Mouse (Mus musculus): ENCODE data around the gene Dpp6. TPM values are rescaled to one million over a fixed set of nuclear protein-coding genes. Genes with fewer than 3 reads are reported as not detected.
"Not testable (repeated sequence)": the region's sequence is repeated elsewhere in the genome, so short reads cannot be mapped to it uniquely, and the experiment has no call there.

The Dpp6 gene
- polyA plus RNA-seq, 1 experiment from 2014 or later = 4.5 TPM

DNA sequence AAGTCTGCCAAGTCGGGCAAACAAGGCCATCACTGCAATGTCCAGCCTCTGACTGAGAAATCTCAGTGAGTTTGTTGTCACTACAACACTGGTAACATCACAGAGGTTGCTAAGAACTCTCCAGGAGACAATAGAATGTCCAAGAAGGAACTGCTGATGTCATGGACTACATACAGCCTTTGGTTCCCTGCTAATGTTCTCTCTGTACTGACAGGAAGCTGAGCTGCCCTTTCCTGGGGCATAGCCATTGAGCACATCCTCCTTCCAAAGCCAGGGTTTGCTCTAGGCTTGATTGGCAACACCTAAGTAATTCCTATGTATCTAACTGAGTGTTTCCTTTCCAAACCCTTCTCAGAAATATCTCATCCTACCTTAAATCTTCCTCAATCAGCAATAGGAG is 684.3 kb downstream of the Dpp6 start, which contains the start of gene Speer4b:
Gene Speer4b (minus strand): TSS at position 101 of the 400 bp plus-strand sequence.
- not testable (repeated sequence) for H3K36me3 ChIP-seq (replicated peaks; ENCODE audit: control insufficient read depth, insufficient read depth, low read depth, low read length); H3K27me3 ChIP-seq (ENCODE audit: control insufficient read depth, insufficient read depth, low read length); H3K4me2 ChIP-seq (ENCODE audit: low read depth, low read length); H3K4me1 ChIP-seq (ENCODE audit: control insufficient read depth, insufficient read depth, low read length); ATAC-seq (replicated peaks; ENCODE audit: insufficient number of reproducible peaks, low FRiP score, low TSS enrichment, low read depth); H3K4me3 ChIP-seq (ENCODE audit: low read depth, low read length); H3K27ac ChIP-seq (replicated peaks; ENCODE audit: low read depth, low read length); H3K9me3 ChIP-seq (replicated peaks; ENCODE audit: control insufficient read depth, low read length); DNase-seq (ENCODE audit: low spot score); H3K9ac ChIP-seq (replicated peaks; ENCODE audit: low read length)
- 63% methylated on average over 1 of the region's 1 CpGs for WGBS

- Histone ChIP-seq H3K36me3 (replicated peaks; ENCODE audit: control insufficient read depth, insufficient read depth, low read depth, low read length) (no peaks in the 10 kb centered on the region), H3K27me3 (ENCODE audit: control insufficient read depth, insufficient read depth, low read length) (no peaks in the 10 kb centered on the region), H3K9me3 (replicated peaks; ENCODE audit: control insufficient read depth, low read length) (no peaks in the 10 kb centered on the region), H3K27ac (replicated peaks; ENCODE audit: low read depth, low read length) (no peak overlapping the region), H3K4me1 (ENCODE audit: control insufficient read depth, insufficient read depth, low read length) (no peaks in the 10 kb centered on the region), H3K9ac (replicated peaks; ENCODE audit: low read length) (no peak overlapping the region), H3K4me2 (ENCODE audit: low read depth, low read length) (no peak overlapping the region), H3K4me3 (ENCODE audit: low read depth, low read length) (no peak overlapping the region)
- ATAC-seq (replicated peaks; ENCODE audit: insufficient number of reproducible peaks, low FRiP score, low TSS enrichment, low read depth) (no peak), DNase-seq (ENCODE audit: low spot score) (no peak)
These were observed 701.7 kb downstream of the Dpp6 start for GRCm38 (mm10) chr5:27518716-27519115.

DNA sequence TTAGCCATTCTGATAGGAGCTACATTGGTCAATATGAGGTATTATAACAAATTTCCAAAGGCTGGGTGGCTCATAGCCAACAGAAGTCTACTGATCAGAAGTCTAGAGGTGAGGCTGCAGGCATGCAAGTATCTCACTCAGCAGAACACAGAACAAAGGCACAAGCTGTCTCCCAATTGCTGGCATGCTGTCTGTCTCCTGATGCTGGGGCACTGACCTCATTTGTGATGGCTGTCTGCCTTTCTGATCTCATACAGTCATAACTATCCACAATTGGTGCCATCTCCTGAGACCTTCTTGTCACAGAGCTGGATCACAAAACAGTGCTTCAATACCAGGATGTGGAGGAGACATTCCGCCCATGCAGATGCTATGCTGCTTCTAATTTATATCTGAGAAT is 709.9 kb downstream of the Dpp6 start:
- Histone ChIP-seq H3K4me2 (ENCODE audit: low read depth, low read length) (no peak overlapping the region), H3K27me3 (ENCODE audit: control insufficient read depth, insufficient read depth, low read length) (no peaks in the 10 kb centered on the region), H3K4me1 (ENCODE audit: control insufficient read depth, insufficient read depth, low read length) (no peaks in the 10 kb centered on the region), H3K36me3 (replicated peaks; ENCODE audit: control insufficient read depth, insufficient read depth, low read depth, low read length) (no peaks in the 10 kb centered on the region), H3K27ac (replicated peaks; ENCODE audit: low read depth, low read length) (no peak overlapping the region), H3K9ac (replicated peaks; ENCODE audit: low read length) (no peak overlapping the region), H3K4me3 (ENCODE audit: low read depth, low read length) (no peak overlapping the region), H3K9me3 (replicated peaks; ENCODE audit: control insufficient read depth, low read length) (no peaks in the 10 kb centered on the region)
- 81% methylated on average over 1 of the region's 1 CpGs for WGBS
- ATAC-seq (replicated peaks; ENCODE audit: insufficient number of reproducible peaks, low FRiP score, low TSS enrichment, low read depth) = no peak
- DNase-seq (ENCODE audit: low spot score) = no peak

- ATAC-seq (replicated peaks; ENCODE audit: insufficient number of reproducible peaks, low FRiP score, low TSS enrichment, low read depth) = 0 out of 2 replicates have a peak, but pooled peaks have one; percentile 52
- WGBS = 20% methylated on average over 2 of the region's 2 CpGs
- Histone ChIP-seq H3K4me2 (ENCODE audit: low read depth, low read length) (no peak overlapping the region), H3K9me3 (replicated peaks; ENCODE audit: control insufficient read depth, low read length) (no peaks in the 10 kb centered on the region), H3K4me1 (ENCODE audit: control insufficient read depth, insufficient read depth, low read length) (no peaks in the 10 kb centered on the region), H3K4me3 (ENCODE audit: low read depth, low read length) (no peak overlapping the region), H3K27ac (replicated peaks; ENCODE audit: low read depth, low read length) (no peak overlapping the region), H3K27me3 (ENCODE audit: control insufficient read depth, insufficient read depth, low read length) (no peaks in the 10 kb centered on the region), H3K36me3 (replicated peaks; ENCODE audit: control insufficient read depth, insufficient read depth, low read depth, low read length) (no peaks in the 10 kb centered on the region), H3K9ac (replicated peaks; ENCODE audit: low read length) (no peak overlapping the region)
- DNase-seq (ENCODE audit: low spot score) = peak; percentile 74
These were observed 727.8 kb downstream of the Dpp6 start for GRCm38 (mm10) chr5:27544816-27545270.

DNA sequence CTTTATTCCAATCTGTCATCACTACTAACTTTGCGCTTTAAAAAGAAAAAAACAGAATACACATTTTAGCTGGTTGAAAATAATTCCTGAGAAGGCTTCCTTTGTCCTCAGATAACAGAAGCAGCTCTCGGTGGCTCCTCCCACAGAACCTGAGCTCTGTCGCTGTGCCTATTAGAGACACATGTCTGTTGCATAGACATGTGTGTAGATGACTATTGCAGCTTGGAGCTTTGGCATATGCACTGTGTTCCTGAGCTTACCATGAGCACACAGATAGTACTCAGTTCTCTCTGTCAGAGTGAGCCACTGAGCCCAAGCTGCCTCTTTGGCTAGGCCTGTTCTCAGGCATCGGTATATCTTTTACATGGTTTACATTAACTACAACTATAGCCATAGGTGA is 732.3 kb downstream of the Dpp6 start:
- Histone ChIP-seq H3K27me3 (ENCODE audit: control insufficient read depth, insufficient read depth, low read length) (no peaks in the 10 kb centered on the region), H3K4me1 (ENCODE audit: control insufficient read depth, insufficient read depth, low read length) (no peaks in the 10 kb centered on the region), H3K36me3 (replicated peaks; ENCODE audit: control insufficient read depth, insufficient read depth, low read depth, low read length) (no peaks in the 10 kb centered on the region), H3K9me3 (replicated peaks; ENCODE audit: control insufficient read depth, low read length) (no peaks in the 10 kb centered on the region), H3K9ac (replicated peaks; ENCODE audit: low read length) (no peak overlapping the region), H3K4me2 (ENCODE audit: low read depth, low read length) (no peak overlapping the region), H3K4me3 (ENCODE audit: low read depth, low read length) (no peak overlapping the region), H3K27ac (replicated peaks; ENCODE audit: low read depth, low read length) (no peak overlapping the region)
- no peak for DNase-seq (ENCODE audit: low spot score)
- ATAC-seq (replicated peaks; ENCODE audit: insufficient number of reproducible peaks, low FRiP score, low TSS enrichment, low read depth) = no peak
- WGBS = 82% methylated on average over 4 of the region's 4 CpGs

DNA sequence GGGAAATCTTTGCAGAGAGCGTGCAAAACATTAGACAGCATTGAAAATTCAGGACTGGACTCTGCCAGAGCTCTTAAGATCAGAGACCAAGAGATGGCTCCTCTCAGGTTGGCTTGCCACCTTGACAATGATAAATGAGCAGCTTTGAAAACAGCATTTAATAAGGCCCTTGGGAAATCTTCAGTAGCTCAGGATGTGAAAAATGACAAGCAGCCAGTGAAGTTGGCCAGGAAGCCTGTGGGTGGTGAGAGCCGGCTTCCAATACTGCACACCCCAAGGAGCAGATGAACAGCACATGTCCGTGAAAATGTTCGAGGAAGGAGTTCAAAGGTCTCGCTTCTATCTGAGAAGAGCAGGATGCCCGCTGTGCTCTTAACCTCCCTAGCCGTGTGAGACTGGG is 748.7 kb downstream of the Dpp6 start:
- Histone ChIP-seq H3K4me2 (ENCODE audit: low read depth, low read length) (no peak overlapping the region), H3K27ac (replicated peaks; ENCODE audit: low read depth, low read length) (no peak overlapping the region), H3K27me3 (ENCODE audit: control insufficient read depth, insufficient read depth, low read length) (no peaks in the 10 kb centered on the region), H3K4me1 (ENCODE audit: control insufficient read depth, insufficient read depth, low read length) (no peaks in the 10 kb centered on the region), H3K36me3 (replicated peaks; ENCODE audit: control insufficient read depth, insufficient read depth, low read depth, low read length) (no peaks in the 10 kb centered on the region), H3K4me3 (ENCODE audit: low read depth, low read length) (no peak overlapping the region), H3K9me3 (replicated peaks; ENCODE audit: control insufficient read depth, low read length) (no peaks in the 10 kb centered on the region), H3K9ac (replicated peaks; ENCODE audit: low read length) (no peak overlapping the region)
- no peak for DNase-seq (ENCODE audit: low spot score)
- no peak for ATAC-seq (replicated peaks; ENCODE audit: insufficient number of reproducible peaks, low FRiP score, low TSS enrichment, low read depth)
- 48% methylated on average over 7 of the region's 7 CpGs for WGBS

DNA sequence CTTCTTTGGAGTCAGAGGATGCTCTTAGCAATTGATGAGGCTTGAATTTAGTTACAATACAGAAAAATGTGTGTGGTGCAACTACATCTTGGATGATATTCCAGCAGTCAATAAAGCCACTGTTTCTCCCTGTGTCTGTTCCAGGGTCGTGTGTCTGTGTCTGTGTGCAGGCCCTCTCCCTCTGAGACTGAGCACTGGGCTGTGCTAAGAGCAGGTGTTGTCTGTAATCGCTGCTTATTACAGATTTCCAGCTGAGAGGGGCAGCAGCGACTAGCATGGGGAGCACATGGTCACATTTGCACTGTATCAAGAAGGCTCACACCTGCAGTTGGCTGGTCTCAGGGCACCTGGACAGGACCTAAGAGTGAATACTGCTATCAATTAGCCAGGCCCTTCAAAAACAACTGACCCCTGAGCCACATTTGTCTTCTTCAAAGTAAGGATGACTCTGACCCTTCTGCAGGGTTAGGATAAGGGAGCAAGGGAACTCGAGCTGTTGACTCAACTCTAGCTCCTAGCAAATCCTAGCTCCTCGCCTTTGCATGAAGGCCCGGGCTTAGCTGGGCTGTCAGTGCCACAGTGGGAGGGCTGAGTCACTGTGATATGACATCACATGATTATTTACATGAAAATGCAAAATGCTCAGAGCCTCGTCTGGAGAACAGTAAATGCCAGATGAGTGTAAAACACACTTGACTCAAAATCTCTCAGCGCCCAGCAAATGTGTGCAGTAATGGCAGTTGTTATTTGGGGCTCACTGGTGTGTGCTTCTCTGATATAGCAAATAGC is 771.2 kb downstream of the Dpp6 start:
- H3K4me2 ChIP-seq (ENCODE audit: low read depth, low read length) = no peak overlapping the region
- WGBS = 61% methylated on average over 8 of the region's 8 CpGs
- no peak overlapping the region for H3K9ac ChIP-seq (replicated peaks; ENCODE audit: low read length)
- ATAC-seq (replicated peaks; ENCODE audit: insufficient number of reproducible peaks, low FRiP score, low TSS enrichment, low read depth) = no peak
- no peak overlapping the region for H3K27ac ChIP-seq (replicated peaks; ENCODE audit: low read depth, low read length)
- no peaks in the 10 kb centered on the region for H3K4me1 ChIP-seq (ENCODE audit: control insufficient read depth, insufficient read depth, low read length)
- H3K36me3 ChIP-seq (replicated peaks; ENCODE audit: control insufficient read depth, insufficient read depth, low read depth, low read length) = no peaks in the 10 kb centered on the region
- no peaks in the 10 kb centered on the region for H3K27me3 ChIP-seq (ENCODE audit: control insufficient read depth, insufficient read depth, low read length)
- no peak for DNase-seq (ENCODE audit: low spot score)
- no peaks in the 10 kb centered on the region for H3K9me3 ChIP-seq (replicated peaks; ENCODE audit: control insufficient read depth, low read length)
- no peak overlapping the region for H3K4me3 ChIP-seq (ENCODE audit: low read depth, low read length)

- Histone ChIP-seq H3K4me2 (ENCODE audit: low read depth, low read length) (no peak overlapping the region), H3K27ac (replicated peaks; ENCODE audit: low read depth, low read length) (no peak overlapping the region), H3K9ac (replicated peaks; ENCODE audit: low read length) (no peak overlapping the region), H3K27me3 (ENCODE audit: control insufficient read depth, insufficient read depth, low read length) (no peaks in the 10 kb centered on the region), H3K4me3 (ENCODE audit: low read depth, low read length) (no peak overlapping the region), H3K4me1 (ENCODE audit: control insufficient read depth, insufficient read depth, low read length) (no peaks in the 10 kb centered on the region), H3K36me3 (replicated peaks; ENCODE audit: control insufficient read depth, insufficient read depth, low read depth, low read length) (no peaks in the 10 kb centered on the region), H3K9me3 (replicated peaks; ENCODE audit: control insufficient read depth, low read length) (no peaks in the 10 kb centered on the region)
- 86% methylated on average over 1 of the region's 1 CpGs for WGBS
- DNase-seq (ENCODE audit: low spot score) = no peak
- ATAC-seq (replicated peaks; ENCODE audit: insufficient number of reproducible peaks, low FRiP score, low TSS enrichment, low read depth) = no peak
These were observed 787.1 kb downstream of the Dpp6 start for GRCm38 (mm10) chr5:27604132-27604531.
